Mouse (Mus musculus) cerebellum, adult (tissue): ENCODE data around the gene Tmem82.

Experiments
- ATAC-seq: cut with Nextera tagmentation; 2 replicates; pipeline ENCODE4 v1.9.2; 2017; ENCODE audit warnings: mild to moderate bottlenecking, moderate library complexity, mixed read lengths; ENCODE audit not compliant: insufficient number of reproducible peaks, low FRiP score, low TSS enrichment

The Tmem82 gene

GRCm38 (mm10) chr4:141617863-141618564 is 419 bp downstream of the Tmem82 start:
- no peak for ATAC-seq

GRCm38 (mm10) chr4:141617299-141617698 is 1.1 kb downstream of the Tmem82 start:
- no peak for ATAC-seq

- ATAC-seq: no peak
Observed at GRCm38 (mm10) chr4:141616811-141617210, 1.6 kb downstream of the Tmem82 start.

DNA sequence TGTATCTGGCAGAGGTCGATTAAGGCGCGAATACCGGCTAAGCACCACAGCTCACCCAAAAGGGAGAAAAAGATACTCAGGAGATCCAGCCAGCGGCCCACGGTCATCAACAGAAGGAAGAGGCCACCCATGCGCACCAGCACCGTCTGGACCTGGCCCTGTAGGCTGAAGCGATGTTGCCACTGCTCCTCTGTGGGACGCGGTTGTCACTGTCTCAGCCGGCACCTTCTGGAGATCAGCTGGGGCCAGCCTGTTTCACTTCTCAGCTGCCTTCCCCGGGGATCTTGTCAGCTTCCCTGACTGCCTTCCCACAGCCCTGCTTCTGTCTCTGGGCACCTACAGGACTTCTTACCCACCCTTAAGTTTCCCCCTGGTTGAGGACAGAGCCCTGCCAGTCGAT is 3.5 kb downstream of the Tmem82 start:
- no peak for ATAC-seq

DNA sequence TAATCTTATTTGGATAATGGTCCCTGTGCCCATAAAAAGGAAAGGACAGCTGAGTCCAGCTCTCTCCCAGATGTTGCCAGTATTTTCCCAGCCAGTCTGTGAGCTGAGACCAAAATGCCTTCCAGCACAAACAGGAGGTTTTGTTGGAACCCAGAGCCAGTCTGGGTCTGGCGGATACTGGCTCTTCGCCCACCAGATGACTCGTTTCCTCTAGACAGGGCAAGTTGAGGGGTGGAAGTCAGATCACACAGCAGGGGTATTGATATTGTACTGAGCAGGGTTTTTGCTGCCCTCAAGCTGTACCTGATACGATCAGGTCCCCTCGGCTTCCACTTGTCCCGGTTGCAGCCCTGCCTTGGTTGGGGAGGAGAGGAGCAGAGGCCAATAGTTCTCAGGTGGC is 8.9 kb downstream of the Tmem82 start:
- ATAC-seq: no peak

GRCm38 (mm10) chr4:141605861-141606260 is 12.6 kb downstream of the Tmem82 start, which contains the start of gene Fblim1:
Gene Fblim1, minus strand, starts transcription at chr4:141606096.
- ATAC-seq: no peak

- no peak for ATAC-seq
Observed at GRCm38 (mm10) chr4:141605421-141605820, 13.0 kb downstream of the Tmem82 start.

DNA sequence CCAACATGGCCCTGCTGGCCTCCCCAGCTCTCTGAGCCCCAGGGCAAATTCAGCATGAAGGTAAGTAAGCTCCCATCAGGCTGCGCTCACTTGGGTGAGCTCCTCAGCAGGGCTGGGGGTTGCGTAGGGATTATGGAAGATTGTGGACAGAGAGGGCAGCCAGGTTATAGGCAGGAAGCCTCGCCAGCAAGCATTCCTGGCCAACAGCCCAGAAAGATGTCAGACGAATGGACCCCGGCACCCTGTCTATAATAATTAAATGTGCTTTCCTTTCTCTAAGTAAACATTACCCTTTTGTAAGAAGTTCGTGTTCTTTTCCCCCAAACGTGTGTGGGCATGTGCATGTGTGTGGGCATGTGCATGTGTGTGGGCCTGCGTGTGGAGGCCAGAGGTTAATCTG is 13.9 kb downstream of the Tmem82 start:
- ATAC-seq: no peak

DNA sequence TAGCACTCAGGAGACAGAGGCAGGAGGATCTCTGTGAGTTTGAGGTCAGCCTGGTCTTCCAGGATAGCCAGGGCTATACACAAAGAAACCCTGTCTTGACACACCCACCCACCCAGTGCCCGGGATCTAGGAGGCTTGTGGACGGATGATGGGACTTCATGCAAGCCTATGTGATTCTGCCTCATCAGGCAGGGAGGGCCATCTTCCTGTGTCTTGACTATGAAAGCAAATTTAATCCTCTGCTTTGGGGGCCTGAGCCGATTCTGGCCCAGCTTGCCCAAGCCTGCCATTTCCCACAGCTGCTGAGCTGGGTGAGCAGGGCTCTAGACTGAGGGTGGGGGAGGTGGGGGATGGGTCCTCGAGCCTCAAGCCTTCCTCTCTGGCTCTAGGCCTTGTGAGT is 14.5 kb downstream of the Tmem82 start:
- ATAC-seq: no peak

DNA sequence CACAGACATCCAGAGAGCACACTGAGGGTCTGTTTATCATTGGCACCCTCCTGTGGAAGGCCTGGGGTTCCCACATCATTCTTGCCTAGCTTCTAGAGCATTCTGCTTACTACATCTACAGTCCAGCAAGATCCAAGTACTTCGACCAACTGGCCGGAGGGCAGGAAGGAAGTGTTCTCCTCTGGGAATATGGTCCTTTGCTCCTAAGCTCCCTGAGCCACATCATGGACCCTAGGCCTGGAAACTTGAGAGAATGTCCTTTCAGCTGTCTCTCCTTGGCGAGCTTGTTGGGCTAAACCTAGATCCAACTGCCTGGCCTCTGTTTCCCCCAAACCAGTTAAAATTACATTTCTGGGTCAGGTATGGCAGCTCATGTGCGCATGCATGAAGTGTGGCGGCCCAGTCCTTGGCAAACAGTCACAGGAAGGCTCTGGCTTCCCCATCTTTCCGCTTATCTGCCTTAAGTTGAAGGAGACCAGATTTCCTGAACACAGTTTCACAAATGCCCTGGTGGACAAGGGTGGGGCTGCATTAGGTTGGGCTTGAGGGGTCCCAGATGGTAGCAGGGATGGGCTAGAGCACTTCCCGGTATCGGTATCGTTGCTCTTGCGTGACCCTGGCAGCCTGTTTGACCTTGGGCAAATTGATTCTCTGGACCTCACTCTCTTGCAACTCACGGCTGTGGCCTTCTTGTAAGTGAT is 15.8 kb downstream of the Tmem82 start:
- ATAC-seq: no peak

GRCm38 (mm10) chr4:141601148-141601862 is 17.1 kb downstream of the Tmem82 start:
- ATAC-seq: no peak

- no peak for ATAC-seq
Observed at GRCm38 (mm10) chr4:141600364-141600763, 18.1 kb downstream of the Tmem82 start.

DNA sequence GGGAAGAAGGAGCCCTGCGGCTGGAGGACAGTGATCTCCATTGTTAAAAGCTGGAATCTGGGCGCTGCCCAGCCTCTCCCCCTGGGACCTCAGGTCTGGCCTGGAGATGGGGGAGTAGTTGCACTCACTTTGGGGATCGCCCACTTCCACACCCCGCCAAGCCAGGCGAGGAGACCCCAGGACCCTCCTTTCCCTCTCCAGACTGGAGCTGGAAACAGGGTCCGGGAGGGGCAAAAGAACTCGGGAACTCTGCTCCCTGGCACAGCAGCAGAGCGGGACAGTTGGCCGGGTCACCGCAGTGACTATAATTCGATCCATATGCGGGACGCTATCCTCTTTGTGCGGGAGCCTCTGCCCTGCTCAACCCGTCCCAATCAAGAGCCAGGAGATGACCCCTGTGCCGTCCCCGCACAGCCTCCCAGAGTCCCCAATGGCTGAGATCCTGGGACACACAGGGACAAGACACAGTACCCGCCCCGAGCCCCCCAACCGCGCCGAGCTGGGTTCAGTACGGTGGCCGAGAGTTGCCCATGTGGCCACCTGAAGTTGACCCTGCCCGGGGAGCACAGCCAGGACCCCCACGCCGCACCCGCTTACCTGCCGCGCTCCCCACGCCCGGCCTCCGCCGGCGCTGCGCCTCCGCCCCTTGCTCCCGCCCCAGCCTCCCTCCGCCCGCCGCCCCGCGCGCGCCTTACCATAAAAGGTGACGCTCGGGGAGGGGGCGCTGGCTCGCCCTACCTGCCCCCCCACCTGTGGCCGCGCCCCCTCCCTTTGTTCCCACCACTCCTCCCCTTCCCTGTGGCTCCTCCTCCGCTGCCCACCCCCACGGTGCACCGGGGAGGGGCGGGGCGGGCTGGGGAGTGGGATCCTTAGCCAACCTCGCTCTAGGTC is 18.9 kb downstream of the Tmem82 start:
- ATAC-seq: no peak

DNA sequence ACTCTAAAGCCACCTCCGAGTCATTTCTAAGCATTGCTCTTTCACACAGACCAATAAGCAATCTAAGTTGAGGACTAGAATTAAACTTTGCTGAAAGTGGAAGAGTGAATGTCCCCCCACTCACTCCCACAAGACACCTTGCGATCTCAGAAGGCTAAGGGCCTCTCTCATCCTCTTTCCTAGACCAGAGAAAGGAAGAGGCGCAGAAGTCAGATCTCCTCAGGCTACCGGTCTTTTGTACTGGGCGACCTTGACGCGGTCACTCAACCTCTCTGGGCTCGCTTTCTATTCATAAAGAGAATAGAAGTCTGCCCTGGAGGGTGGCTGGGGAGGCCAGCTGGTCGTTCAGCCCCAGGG is 19.6 kb downstream of the Tmem82 start:
- ATAC-seq: no peak

GRCm38 (mm10) chr4:141598199-141598893 is 20.1 kb downstream of the Tmem82 start:
- no peak for ATAC-seq

GRCm38 (mm10) chr4:141596700-141597328 is 21.6 kb downstream of the Tmem82 start:
- no peak for ATAC-seq

DNA sequence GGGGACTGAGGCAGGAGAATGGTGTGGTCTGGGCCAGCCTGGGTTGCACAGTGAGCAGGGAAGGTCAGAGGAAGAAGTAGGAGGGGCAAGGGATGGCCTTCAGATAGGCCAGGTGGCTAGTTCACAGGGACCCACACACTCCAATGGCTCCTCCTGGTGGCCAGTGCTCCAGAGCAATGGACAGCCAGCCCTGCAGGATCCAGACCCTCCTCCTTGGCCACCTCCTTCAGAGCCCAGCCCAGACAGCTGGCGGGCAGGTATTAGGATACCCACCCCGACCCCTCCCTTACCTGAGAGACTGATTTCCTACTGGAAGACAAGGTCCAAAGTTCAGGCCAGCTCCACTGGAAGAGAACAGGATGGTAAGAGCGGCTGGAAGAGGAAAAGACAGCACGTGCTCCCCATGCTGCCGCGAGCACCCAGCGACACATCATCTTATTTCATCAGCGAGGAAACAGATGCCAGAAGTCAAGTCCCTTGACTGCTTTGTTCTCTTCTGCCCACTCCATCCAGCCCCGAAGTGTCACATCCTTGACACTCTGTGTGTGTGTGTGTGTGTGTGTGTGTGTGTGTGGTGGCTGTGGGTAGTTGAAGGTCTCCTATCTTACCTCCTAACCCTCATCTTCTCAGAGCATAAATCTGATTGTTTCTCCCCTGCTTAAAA is 22.7 kb downstream of the Tmem82 start:
- ATAC-seq: no peak

DNA sequence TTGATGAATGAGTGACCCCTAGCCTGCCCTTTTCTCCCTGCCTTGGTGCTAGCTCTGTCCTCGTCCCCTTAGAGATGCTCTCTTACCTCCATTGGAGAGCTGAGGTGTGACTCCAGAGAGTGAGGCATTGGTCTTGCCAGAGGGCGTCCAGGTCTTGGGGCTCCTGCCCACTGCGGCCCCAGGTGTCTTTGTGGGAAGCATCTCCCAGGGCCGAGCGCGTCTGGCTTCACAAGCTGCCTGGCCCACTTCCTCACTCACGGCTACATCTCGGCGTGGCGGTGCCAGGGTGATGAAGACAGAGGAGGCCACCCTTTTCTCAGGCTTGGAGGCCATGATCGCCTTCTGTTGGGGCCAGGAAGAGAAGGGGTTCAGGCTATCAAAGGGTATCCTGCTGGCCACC is 23.3 kb downstream of the Tmem82 start:
- no peak for ATAC-seq

- no peak for ATAC-seq
Observed at GRCm38 (mm10) chr4:141591547-141591946, 26.9 kb downstream of the Tmem82 start.
